Mouse (Mus musculus) left cerebral cortex, adult 18-20 months (tissue): ENCODE results near the gene 4930404N11Rik. TPM values are rescaled to one million over a fixed set of nuclear protein-coding genes. Genes with fewer than 3 reads are reported as not detected.

Experiments
- DNase-seq, 2 experiments: peaks; one replicate each; pipeline ENCODE4 v3.0.0; 2021 to 2022; ENCODE audit warnings: low spot score in 2 of 2, mixed read lengths in 1 of 2
- total RNA-seq, 2 experiments: library from RNA; stranded (reverse); gene quantifications; 2 replicates each; pipeline ENCODE4 v1.2.3; 2021

The 4930404N11Rik gene
- total RNA-seq, 2 experiments from 2014 or later: 1.2 to 1.3 TPM

GRCm38 (mm10) chr10:81402227-81402765 lies 36.7 kb upstream of the 4930404N11Rik start:
- DNase-seq: no peak

GRCm38 (mm10) chr10:81401521-81402226 lies 36.1 kb upstream of the 4930404N11Rik start:
- peak in 1 of 2 experiments; percentile 53 for DNase-seq

- no peak for DNase-seq
Measured at GRCm38 (mm10) chr10:81401205-81401520, 35.5 kb upstream of the 4930404N11Rik start.

- no peak for DNase-seq
Measured at GRCm38 (mm10) chr10:81400371-81401204, 35.0 kb upstream of the 4930404N11Rik start.

GRCm38 (mm10) chr10:81399798-81400308 lies 34.2 kb upstream of the 4930404N11Rik start:
- no peak for DNase-seq

- no peak for DNase-seq
Measured at GRCm38 (mm10) chr10:81399296-81399695, 33.7 kb upstream of the 4930404N11Rik start.

- no peak for DNase-seq
Measured at GRCm38 (mm10) chr10:81396749-81397148, 31.1 kb upstream of the 4930404N11Rik start.

DNA sequence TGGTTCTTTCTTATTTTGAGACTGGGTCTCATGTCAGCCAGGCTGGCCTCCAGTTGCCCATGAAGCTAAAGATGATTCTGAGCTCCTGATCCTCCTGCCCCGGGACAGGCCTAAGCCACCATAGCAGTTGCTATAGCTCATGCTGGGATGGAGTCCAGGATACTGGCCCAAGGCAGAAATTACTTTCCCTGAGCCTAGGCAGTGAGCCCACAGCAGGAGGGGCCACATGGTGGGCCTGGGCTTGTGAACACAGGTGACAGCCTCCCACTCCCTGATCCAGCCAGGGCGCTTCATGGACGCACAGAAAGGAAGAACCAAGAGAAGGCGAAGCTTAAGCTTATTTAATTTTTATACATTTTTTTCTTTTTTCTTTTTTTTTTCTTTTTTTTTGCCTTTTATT lies 30.2 kb upstream of the 4930404N11Rik start:
- DNase-seq: no peak

GRCm38 (mm10) chr10:81395127-81395526 lies 29.5 kb upstream of the 4930404N11Rik start:
- DNase-seq: peak; percentile 46 to 59

DNA sequence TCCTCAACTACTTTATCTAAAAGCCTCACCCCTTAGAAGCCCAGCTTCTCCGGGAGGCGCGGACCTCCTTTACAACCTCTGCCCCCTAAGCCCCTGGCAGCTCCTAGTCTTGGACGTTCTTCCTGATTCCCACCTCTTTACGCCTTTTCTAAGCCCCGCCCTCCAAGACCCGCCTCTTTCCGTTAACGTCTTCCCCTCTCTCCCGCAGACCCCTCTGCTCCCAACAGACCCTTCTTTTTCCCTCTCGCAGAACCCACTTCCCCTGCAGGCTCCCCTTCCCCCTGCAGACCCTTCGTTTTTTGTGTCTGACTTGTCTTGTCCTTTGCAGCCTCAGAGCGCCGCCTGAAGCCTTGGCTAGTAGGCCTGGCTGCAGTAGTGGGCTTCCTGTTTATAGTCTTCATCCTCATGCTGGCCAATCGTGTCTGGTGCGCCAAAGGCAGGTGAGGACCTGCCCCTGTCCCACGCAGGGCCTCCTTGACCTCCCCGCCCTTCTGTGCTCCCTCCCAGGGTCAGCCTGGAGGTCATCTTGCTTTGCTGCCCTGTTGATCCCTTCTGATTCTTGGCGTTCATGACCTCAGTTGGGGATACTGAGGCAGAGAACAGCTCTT lies 27.9 kb upstream of the 4930404N11Rik start:
- no peak for DNase-seq

GRCm38 (mm10) chr10:81392781-81393185 lies 27.2 kb upstream of the 4930404N11Rik start, which contains the start of gene Smim24:
Gene Smim24, plus strand, starts transcription at chr10:81393051.
- DNase-seq: no peak

DNA sequence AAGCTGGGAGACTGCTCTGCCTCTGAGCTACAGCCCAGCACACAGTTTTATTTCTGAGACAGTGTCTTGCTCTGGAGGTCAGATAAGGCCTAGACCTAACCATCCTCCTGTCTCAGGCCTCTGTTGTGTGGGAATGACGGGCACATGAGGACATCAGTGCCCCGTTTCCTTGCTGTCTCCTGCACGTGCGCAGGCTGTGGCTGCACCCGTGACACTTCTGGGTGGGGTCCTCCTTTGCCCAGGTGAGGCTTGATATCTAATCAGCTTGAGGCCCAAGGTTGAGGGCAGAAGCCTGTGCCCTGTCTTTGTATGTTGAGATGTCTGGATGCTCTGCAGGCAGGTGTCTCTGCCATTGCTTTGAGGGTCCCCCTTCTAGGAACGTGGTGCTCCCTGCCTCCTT lies 26.7 kb upstream of the 4930404N11Rik start:
- DNase-seq: no peak

GRCm38 (mm10) chr10:81390678-81390965 lies 25.0 kb upstream of the 4930404N11Rik start:
- DNase-seq: no peak

DNA sequence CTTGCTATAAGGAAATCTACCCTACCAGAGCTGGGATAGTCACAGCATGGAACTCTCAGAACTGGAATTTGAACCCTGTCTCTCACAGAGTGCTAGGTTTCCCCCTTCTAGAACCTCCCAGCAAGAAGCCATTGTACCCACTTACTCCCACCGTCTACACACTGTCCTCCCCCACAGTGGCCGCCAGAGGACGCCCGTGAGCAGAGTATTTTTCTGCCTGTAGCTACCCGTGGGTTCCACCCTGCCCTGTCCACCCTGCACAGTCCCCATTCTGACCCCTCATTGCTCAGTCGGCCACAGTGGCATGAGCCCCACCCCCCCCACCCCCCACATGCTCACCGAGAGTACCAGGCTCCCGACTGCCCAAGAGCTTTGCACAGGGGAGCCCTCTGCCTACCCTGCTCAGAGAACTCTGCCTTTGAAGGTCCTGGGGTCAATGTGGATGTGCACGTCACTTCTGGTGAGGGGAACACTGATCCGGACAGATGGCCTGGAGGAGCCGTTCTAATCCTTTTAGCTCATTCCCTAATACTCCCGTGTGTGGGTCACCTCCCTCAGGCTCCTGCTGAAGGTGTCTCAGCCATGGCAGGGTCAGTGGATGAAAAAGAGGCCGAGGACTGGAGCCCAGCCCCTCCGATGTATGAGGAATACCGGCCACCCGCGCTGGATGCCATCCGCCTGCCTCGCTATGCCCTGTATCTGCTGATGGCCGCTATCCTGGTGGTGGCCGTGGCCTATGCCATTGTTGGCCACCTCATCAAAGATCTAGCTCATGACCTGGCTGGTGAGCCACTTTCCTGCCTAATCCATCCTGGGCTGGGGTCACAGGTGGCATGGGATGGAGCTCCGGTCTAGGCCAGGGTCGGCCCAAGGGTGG lies 24.4 kb upstream of the 4930404N11Rik start:
- DNase-seq: peak; percentile 68 to 79

- DNase-seq: no peak
Measured at GRCm38 (mm10) chr10:81389373-81389772, 23.8 kb upstream of the 4930404N11Rik start.

DNA sequence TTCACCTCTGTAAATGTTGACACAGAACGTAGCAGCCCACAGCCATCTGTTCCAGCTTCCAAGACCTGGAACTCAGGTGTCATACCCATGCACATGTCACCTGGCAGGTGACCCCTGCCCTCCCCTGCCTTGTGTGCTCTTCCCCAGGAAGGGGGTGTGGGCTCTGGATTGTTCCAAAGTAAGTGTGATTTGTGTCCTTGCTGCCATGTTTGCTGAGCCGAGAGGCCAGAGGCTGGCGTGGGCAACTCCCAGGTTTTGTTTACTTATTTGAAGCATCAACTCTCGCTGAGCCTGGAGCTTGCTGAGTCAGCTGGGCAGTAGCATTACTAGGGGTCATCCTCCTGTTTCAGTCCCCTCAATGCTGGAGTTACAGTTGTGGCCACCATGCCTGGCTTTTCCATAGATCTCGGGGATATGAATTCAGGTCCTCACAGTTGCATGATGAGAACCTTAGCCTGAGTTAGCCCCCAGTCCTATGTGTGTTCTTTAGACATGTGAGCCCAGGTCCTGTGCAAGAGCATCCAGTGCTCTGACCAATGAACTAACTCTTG lies 23.0 kb upstream of the 4930404N11Rik start, which contains the start of gene Gm48552:
Gm48552 (plus strand) TSS at position 501 of the 551 bp plus-strand sequence.
- DNase-seq: no peak

GRCm38 (mm10) chr10:81387716-81388115 lies 22.1 kb upstream of the 4930404N11Rik start:
- no peak for DNase-seq

- no peak for DNase-seq
Measured at GRCm38 (mm10) chr10:81385603-81386306, 20.1 kb upstream of the 4930404N11Rik start.

DNA sequence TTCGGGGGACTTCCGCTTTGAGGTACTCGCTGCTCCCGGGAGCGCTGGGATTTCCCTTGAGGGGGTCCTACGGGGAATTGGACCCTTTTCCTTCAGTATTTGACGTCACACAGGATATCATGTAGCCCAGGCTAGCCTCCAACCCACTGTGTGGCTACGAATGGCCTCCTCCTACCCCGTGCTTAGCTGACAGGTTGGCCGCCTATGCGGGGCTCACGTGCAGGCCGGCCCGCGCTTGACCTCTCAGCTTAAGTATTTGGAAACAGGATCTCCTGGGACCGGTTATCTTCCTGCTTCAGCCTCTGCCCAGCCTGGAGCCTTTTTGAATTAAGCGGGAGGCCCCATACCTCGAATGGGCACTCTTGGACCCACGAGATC lies 19.0 kb upstream of the 4930404N11Rik start:
- no peak for DNase-seq
